Mouse (Mus musculus) kidney, postnatal 4 days (tissue): ENCODE data around the gene Duox1.
A peak's percentile ranks its signal among the peaks of the same experiment; 100 is the strongest.

Source experiments
- DNase-seq, 2 experiments: peaks; one replicate each; pipeline ENCODE4 v3.0.0; 2021; ENCODE audit warnings: mixed read lengths in 2 of 2

The Duox1 gene

GRCm38 (mm10) chr2:122315372-122315771 lies at the start of gene Duox1:
Gene Duox1, plus strand, starts transcription at chr2:122315672.
- DNase-seq: no peak

- DNase-seq: no peak
These were observed 48.9 kb upstream of the Duox1 start for GRCm38 (mm10) chr2:122266407-122267193.

- DNase-seq: no peak
These were observed 36.7 kb upstream of the Duox1 start for GRCm38 (mm10) chr2:122278769-122279168.

GRCm38 (mm10) chr2:122284091-122284490 lies 31.4 kb upstream of the Duox1 start:
- DNase-seq: no peak

- no peak for DNase-seq
These were observed 29.3 kb upstream of the Duox1 start for GRCm38 (mm10) chr2:122286137-122286536.

- no peak for DNase-seq
These were observed 20.6 kb upstream of the Duox1 start for GRCm38 (mm10) chr2:122294916-122295315.

- no peak for DNase-seq
These were observed 18.0 kb upstream of the Duox1 start for GRCm38 (mm10) chr2:122297271-122298095.

GRCm38 (mm10) chr2:122298096-122298499 lies 17.4 kb upstream of the Duox1 start, which contains the start of gene Duox2:
Gene Duox2, minus strand, starts transcription at chr2:122298449.
- no peak for DNase-seq

GRCm38 (mm10) chr2:122298596-122299490 lies 16.6 kb upstream of the Duox1 start, which contains the start of gene Duoxa2:
Gene Duoxa2, plus strand, starts transcription at chr2:122298900.
- DNase-seq: peak; percentile 44 to 47

GRCm38 (mm10) chr2:122299911-122300655 lies 15.4 kb upstream of the Duox1 start:
- no peak for DNase-seq

GRCm38 (mm10) chr2:122300656-122301020 lies 14.8 kb upstream of the Duox1 start:
- DNase-seq: no peak

- peak; percentile 36 to 49 for DNase-seq
These were observed 14.2 kb upstream of the Duox1 start for GRCm38 (mm10) chr2:122301081-122301920.

GRCm38 (mm10) chr2:122301921-122302573 lies 13.4 kb upstream of the Duox1 start:
- no peak for DNase-seq

- DNase-seq: peak; percentile 75 to 80
These were observed 12.8 kb upstream of the Duox1 start for GRCm38 (mm10) chr2:122302574-122303241.

- DNase-seq: no peak
These were observed 10.9 kb upstream of the Duox1 start for GRCm38 (mm10) chr2:122304544-122304943.

GRCm38 (mm10) chr2:122305097-122305892 lies 10.2 kb upstream of the Duox1 start:
- DNase-seq: no peak

GRCm38 (mm10) chr2:122306184-122306583 lies 9.3 kb upstream of the Duox1 start:
- DNase-seq: no peak

GRCm38 (mm10) chr2:122309647-122310046 lies 5.8 kb upstream of the Duox1 start:
- DNase-seq: no peak

- no peak for DNase-seq
These were observed 3.9 kb upstream of the Duox1 start for GRCm38 (mm10) chr2:122311561-122311960.
